Mouse (Mus musculus) R1 (cell line): ENCODE results near the gene Abcb1b.
"Not testable (repeated sequence)": the region's sequence is repeated elsewhere in the genome, so short reads cannot be mapped to it uniquely, and the experiment has no call there.

ENCODE experiments used
- DNase-seq: peaks from one replicate; pipeline ENCODE4 v3.0.0-alpha.2; 2018; ENCODE audit warnings: low read depth, low spot score

Abcb1b gene

DNA sequence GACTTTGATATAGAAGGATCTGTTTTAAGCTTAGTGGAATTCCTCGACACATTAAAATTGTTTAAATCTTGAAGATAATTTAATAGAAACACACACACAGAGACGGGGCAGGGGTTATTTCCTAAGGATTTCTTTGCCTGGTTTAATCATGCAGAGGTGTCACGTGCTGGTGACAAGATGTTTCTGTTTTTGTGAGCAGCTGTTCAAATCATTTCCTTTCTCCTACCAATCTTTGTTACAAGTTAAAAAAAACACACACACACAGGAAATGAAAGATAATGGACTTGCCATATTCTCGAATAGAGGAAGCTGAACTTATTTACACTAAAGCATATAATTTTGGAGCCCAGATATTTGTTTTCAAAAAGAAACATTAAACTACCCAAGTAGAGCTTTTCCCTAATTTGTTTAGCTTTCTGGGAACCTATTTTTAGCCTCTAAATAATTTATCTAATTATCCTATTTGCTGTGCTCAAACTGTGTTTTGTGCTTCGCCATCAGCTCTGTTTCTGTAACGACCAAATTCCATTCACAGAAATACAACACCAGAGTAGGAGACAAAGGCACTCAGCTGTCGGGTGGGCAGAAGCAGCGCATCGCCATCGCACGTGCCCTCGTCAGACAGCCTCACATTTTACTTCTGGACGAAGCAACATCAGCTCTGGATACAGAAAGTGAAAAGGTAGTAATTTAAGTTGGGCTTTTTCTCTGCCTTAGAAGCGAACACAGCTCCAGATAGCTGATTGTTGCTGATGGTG is 65.8 kb downstream of the Abcb1b start:
- no peak for DNase-seq

DNA sequence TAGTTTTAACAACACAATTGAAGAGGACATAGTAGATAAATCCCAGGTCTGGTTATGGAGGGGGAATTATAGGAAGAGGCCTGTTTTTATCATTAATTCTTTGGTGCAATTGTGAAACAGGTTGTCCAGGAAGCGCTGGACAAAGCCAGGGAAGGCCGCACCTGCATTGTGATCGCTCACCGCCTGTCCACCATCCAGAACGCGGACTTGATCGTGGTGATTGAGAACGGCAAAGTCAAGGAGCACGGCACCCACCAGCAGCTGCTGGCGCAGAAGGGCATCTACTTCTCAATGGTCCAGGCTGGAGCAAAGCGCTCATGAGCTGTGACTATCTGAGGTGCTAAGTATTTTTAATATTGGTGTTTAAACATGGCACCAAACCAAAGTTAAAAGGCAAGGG is 67.7 kb downstream of the Abcb1b start:
- DNase-seq, result not testable (repeated sequence)

DNA sequence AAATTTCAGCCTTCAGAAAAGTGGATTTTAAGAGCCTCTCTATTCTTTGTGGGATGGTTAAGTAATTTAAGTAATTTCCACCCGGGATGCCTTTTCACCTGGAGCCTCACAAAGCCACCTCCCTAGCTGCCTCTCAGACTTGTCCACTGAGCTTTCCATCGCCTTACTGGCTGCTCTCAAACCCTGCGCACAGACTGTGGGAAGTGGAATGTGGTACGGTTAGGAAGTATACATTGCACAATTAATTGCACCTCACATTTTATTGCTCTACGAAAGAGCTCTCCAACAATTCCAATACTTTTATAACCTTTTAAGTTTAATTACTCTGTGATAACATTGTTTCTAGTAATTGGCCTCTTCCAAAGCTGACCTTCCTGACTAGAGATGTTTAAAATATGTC is 68.4 kb downstream of the Abcb1b start:
- no peak for DNase-seq

DNA sequence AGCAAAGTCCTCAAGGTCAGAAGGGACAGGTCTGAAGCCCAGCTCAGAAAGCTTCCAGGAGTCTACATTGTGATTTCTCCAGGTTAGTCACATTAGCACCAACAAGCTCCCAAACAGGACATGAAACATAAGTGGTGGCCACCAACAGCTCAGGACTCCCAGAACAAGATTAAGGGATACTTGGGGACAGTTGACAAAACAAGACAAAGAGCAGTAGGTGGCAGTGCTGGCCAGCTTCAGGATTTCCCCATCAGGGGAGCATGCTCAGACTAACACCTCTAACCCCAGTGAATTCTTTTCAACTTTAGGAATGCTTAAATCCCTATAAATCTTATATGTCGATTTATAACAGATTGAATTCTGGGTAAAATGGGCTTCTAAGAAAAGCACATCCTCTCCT is 70.1 kb downstream of the Abcb1b start:
- DNase-seq, result no peak

DNA sequence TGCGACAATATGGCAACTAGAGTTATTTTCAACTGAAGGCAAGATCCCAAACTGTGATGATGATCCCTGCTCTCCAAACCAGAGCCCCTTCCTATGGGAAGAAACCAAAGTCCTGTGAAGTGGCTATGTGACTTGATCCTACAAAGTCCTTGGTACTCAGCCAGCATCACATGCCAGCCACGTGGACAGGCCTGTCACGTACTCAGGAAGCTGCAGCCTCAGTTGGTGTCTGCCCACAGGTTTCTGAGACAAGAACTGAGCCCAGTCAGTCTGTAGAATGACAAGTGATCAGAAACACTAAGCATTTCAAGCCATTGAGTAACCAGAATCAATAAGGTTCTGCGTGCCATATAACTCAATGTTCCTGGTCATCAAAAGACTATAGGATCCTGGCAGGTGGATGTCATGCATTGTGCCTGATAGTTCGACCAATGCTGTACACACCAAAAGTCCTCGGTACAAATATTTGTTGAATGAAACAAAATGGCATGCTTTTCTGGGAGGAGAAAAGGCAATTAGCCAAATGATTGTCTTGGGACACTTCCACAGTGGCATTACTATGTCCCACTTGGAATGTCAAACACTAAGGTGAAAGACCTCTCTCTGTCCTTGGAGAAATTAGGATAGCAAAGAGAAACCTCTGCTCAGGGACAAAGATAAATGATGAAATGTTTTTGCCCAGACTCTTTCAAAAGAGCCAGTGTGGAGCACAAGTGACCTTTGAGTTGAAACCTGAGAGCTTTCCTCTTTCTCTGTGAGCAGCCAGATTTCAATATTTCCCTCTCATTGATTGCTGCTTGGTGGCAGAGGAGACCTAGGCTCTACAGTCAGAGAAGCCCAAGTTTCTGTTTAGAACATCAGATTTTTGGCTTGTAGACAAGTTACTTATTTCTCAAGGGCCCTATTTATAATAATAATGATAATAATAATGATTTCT is 75.3 kb downstream of the Abcb1b start:
- DNase-seq, result no peak

DNA sequence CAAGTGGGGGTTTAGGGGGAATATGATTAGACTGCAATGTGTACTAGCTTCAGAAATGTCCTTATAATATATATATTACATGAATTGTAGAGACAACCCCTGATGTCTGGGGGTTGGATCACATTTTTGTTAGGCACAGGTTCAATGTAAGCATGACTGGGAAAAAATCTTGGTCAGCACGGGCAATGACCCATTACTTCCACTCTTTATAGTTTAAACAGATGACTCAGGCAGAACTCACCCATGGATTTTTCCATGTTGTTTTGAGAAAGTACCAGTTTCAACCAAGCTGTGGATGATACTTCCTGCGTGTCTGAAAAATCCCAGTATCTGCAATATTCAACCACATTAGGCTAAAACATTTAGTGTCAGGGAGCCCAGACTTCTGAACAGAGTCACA is 79.1 kb downstream of the Abcb1b start:
- DNase-seq, result no peak

DNA sequence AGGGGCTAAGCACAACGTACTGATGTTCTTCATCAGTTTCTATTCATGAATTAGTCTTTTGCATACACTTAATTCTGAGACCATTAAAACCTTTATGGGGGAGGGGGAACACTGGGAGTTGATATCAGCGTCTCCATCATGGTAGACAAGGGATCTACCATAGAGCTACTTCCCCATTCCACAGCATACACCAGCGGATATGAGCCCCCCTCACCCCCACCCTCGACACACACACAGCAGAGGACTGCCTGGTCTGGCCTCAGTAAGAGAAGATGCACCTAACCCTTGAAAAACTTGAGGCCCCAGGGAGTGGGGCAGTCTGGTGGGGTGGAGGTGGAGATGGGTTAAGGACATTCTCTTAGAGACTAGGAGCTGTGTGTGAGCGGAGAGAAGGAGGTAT is 79.9 kb downstream of the Abcb1b start:
- DNase-seq, result no peak

DNA sequence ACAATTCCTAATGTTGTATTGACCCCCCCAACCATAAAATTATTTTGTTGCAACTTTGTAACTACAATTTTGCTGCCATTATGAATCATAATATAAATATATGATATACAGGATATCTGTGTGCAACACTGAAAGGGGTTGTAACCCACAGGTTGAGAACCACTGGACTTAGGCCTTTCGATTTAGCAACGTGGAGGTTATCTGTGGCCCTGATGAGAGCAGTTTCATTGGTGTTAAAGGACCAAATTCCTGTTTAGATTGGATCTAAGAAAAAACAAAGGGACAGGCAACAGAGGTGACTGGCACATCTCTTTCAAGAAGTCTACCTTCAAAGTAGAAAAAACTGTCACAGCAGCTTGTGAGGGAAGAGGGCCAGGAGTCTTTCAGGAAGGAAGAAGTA is 87.9 kb downstream of the Abcb1b start:
- no peak for DNase-seq

DNA sequence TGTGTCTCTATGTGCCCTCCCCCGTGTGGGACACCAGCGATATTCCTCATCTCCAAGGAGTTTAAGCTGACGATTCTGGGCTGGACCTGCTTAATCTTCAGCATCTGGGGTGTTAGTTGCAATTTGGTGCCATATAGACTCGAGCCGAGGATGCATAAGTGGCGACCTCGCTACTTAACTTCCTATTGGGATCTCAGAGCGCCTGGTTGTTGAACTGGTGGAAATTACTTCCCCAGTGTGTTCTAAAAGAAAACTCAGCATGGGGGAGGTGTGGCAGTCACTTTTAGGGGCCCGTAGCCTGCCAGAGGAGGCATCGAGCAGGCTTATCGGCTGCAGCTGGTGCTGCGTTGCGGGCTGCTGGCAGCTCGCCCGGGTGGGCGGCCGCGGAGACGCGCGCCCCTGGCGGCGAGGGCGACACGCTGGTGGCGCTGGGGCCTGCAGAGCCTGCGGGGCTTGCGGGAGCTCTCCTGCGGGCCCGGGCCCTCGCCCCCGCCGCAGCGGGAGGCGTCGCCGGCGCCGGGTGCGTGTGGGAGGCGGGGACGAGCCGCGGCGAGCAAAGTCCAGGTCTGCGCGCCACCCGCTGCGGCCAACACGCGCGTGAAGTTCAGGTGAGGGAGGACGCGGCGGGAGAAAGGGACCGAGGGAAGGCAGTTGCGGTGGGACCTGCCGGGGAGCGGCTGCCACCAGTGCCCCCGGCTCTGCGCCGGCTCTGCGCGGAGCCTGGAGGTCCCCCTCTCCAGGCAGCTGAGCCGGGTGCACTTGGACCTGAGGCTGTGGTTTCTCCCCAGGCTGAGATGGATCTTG is 95.6 kb downstream of the Abcb1b start, which contains the start of gene Abcb4:
Gene Abcb4 (plus strand): TSS at position 418 of the 804 bp plus-strand sequence.
- peak; percentile 61 for DNase-seq

DNA sequence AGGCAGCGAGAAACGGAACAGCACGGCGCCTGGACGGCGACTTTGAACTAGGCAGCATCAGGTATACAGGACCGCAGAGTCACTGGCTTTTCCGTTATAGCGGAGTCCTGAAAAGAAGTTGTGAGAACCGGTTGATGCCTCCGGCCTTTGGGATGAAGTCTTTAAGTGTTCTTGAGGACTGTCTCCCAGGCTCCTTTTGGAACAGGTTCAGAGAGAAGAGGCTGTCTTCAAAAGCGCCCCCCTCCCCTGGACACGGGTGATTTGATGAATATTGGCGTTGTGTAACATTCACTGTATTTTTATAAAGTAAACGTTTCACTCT is 96.1 kb downstream of the Abcb1b start:
- no peak for DNase-seq

DNA sequence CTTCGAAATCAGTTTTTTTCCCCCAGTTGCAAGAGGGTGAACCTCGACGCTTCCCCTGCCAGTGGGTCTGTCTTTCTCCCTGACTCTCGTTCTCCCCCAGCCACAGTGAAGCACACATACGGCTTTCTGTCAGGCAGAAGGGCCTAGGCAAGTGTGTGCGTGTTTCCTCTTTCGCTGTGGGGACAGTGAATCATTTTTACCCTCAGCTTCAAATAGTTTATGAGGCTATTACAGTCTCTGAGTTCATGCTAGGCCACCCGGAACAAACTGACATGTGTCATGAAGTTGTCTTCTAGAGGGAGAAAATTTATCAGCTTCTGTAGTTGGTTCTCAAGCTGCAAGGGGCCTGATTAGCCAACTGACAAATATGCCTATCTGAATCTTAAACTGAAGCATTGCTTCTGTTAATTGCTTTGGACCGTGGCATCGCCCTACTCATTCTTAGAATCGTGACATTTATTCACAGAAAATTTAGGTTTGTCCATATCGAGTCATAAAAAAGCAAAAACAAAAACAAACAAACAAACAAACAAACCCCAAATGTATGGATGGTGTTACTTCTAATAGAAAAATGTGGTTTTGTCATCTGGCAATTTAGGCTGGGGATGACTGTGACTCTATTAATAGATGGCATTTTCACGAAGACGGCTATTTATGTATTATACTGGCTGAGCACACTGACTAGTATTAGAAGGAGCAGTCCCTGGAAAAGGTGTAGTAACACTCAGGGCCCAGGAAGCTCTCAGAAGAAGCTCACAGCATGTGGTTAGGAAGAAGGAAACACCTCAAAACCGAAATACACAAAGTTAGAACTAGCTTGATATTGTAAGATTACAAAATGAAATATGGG is 96.9 kb downstream of the Abcb1b start:
- DNase-seq, result no peak

DNA sequence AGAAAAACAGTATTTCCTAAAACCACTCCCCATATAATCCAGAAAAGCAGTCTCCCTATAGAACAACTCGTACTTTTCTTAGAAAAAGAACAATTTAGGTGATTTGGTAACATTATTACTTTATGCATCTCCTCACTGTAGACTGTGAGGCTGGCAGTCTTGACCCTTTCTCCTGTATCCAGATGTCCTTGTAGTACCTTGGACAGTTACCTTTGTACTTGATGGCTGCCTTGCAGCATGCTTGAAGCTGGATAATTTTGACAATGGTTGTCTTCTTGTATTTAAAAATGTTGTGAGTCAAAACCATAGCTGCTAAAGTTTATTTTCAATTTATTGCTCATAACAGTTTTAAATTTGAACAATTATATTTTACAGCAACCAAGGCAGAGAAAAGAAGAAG is 98.3 kb downstream of the Abcb1b start:
- peak; percentile 45 for DNase-seq

DNA sequence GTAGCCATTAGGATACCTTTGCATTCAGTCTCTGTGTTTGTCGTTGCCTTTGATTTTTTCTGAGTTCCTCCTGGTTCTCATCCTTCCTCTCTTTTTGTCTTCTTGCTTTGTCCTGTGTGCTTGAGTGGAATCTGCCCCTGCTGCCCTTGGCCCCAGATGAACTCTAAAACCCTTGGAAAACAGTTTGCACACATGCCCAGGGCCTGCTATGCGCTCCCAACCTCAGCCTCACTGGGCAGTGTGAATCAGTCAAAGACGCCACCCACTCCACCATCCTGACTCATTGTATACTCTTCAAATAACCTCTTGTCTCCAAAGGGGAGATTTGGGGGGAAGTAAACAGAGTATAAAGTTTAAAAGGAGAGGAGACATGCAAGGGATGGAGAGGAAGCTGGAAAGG is 100.3 kb downstream of the Abcb1b start:
- no peak for DNase-seq

DNA sequence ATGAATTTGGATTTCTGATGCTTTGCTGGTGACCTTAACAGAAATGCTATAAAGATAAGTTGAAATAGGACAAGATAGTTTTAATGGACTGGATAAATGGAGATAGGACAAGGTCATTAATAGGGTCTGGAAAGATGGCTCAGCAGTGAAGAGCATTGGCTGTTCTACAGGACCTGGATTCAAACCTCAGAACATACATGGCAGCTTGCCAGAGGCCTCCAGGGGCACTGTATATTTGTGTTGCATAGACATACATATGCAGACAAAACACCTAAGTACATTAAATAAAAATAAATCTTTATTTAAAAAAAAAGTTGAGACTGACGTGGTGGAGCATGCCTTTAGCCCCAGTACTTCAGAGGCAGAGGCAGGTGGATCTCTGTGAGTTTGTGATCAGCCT is 103.1 kb downstream of the Abcb1b start:
- DNase-seq, result no peak

DNA sequence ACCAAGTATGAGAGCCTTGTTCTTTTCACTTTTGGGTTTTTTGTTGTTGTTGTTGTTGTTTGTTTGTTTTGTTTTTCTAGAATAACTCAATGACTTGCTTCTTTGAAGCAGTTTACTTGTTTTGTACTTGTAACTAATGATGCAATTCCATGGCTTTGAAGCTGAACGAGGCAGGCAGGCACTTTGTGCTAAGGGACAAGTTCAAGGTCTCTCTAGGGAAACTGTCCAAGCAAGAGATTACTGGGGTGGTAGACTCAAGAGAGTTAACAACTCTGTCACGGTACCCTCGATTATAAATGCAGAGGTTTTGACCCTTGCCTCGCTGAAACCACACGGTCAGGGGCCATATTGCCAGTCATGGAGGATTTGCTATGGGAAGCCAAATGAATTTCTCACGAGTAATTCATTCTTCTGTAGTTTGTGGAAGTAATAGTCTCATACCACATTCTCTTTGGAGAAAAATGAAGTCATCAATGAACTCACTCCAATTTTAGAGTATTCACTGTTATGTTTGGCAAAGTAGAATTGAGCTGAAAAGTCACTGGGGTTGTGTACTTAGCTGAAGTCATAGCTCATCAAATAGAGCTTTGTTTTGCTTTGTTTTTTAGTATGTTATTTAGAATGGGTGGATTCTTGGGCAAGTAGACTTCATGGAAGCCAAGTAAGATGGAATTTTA is 104.3 kb downstream of the Abcb1b start:
- DNase-seq, result no peak

DNA sequence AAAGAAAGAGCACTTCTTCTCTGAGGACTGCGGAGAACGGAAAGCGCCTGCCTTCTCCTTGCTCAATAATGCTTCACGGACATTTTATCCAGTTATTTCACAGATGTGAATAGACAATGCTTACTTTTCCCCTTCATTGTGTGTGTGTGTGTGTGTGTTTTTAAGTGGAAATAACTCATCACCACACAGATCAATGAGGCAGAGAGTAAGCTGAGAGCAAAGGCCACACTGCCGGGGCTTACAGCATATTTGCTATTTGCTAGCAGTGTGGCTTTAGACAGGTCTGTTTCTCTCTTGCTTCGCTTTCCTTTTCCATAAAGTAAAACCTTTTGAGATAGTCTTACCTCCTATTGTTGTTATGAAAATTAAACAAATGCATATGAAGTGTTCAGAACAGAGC is 106.6 kb downstream of the Abcb1b start:
- no peak for DNase-seq

DNA sequence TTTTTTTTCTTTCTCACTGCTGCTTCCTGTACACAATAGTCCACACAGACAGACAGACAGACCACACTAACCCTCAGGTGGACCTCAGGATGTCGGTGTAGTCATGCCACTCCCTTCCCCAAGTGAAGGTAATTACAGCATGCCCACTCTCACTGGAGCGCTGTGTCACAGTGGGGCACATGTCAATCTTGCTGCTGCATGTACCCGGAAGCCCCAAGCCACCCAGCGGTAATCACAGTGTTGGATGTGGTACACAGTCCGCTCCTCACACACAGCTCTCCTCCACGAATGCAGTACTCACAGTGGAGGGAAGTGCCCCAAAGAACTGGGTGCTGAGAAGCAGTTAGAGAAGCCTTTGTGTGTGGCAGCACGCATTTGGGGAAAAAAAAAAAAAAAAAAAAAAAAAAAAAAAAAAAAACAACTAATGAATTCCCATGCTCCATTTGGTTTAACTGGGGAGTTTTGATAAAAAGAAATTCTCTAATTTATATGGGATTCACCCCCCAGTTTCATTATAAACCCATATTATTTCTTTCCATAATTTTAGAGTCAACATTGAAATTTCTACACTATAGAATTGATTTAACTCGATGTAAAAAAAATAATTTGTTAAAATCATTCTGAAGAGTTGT is 113.7 kb downstream of the Abcb1b start:
- DNase-seq, result peak; percentile 3
